In the genomic region with DNA sequence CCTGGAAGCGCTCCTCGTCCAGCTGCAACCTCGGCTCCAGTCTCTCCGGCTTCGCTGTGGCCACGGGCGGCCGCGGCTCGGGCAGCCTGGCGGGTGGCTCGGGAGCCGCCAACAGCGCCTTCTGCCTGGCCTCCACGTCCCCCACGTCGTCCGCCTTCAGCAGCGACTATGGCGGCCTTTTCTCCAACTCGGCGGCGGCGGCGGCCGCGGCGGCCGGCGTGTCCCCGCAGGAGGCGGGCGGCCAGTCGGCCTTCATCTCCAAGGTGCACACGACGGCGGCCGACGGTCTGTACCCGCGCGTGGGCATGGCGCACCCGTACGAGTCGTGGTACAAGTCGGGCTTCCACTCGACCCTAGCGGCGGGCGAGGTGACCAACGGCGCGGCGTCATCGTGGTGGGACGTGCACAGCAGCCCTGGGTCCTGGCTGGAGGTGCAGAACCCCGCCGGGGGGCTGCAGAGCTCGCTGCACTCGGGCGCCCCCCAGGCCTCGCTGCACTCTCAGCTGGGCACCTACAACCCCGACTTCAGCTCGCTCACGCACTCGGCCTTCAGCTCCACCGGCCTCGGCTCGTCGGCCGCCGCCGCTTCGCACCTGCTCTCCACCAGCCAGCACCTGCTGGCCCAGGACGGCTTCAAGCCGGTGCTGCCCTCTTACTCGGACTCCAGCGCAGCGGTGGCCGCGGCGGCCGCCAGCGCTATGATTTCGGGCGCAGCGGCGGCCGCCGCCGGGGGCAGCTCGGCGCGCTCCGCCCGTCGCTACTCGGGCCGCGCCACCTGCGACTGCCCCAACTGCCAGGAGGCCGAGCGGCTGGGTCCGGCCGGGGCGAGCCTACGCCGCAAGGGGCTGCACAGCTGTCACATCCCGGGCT, we compare ENCODE assay signal across 9 mouse cellular contexts. TPM values are rescaled to one million over a fixed set of nuclear protein-coding genes. Genes with fewer than 3 reads are reported as not detected.
DNase-seq lines count a peak whose midpoint lies in the region; ATAC-seq lines count a peak whose summit lies in the region.
"Had no signal": no experiment of that assay in that cellular context is flagged by ENCODE, and none has a peak within 500 bp of the region (broad histone marks: within the 10 kb centered on the region; RNA-seq: fewer than 3 reads in every experiment).

No protein-coding gene starts in this region.

- under 1% methylated on average over 108 of the region's 110 CpGs for WGBS in embryonic facial prominence, embryonic 12.5 days
- WGBS in intestine, embryonic 15.5 days, result under 1% methylated on average over 110 of the region's 110 CpGs
- WGBS in midbrain, embryonic 13.5 days, result under 1% methylated on average over 107 of the region's 110 CpGs

- H3K9me3 ChIP-seq in erythroblast, embryonic 14.5 days (ENCODE audit: control insufficient read depth, low read length), result peaks cover 38% of the 10 kb centered on the region
- no peaks in the 10 kb centered on the region for H3K9me3 ChIP-seq in embryonic facial prominence, embryonic 12.5 days
- no peaks in the 10 kb centered on the region for H3K9me3 ChIP-seq in intestine, embryonic 15.5 days
- H3K9me3 ChIP-seq in midbrain, embryonic 13.5 days, result no peaks in the 10 kb centered on the region

- H3K4me1 ChIP-seq in erythroblast, embryonic 14.5 days (ENCODE audit: control insufficient read depth), result peaks cover 27% of the 10 kb centered on the region
- peaks cover 37% of the 10 kb centered on the region for H3K4me1 ChIP-seq in embryonic facial prominence, embryonic 12.5 days
- H3K4me1 ChIP-seq in intestine, embryonic 15.5 days (replicated peaks), result peaks cover 35% of the 10 kb centered on the region
- H3K4me1 ChIP-seq in midbrain, embryonic 13.5 days (replicated peaks), result peaks cover 56% of the 10 kb centered on the region

- peak overlapping the region; percentile 35 for H3K4me3 ChIP-seq in erythroblast, embryonic 14.5 days (replicated peaks)
- peak overlapping the region; percentile 41 for H3K4me3 ChIP-seq in embryonic facial prominence, embryonic 12.5 days
- peak overlapping the region; percentile 39 for H3K4me3 ChIP-seq in intestine, embryonic 15.5 days (replicated peaks)
- peak overlapping the region; percentile 50 for H3K4me3 ChIP-seq in midbrain, embryonic 13.5 days (replicated peaks)

- H3K27me3 ChIP-seq in erythroblast, embryonic 14.5 days (ENCODE audit: control insufficient read depth), result peaks cover 100% of the 10 kb centered on the region
- H3K27me3 ChIP-seq in embryonic facial prominence, embryonic 12.5 days, result peaks cover 62% of the 10 kb centered on the region
- H3K27me3 ChIP-seq in intestine, embryonic 15.5 days (replicated peaks), result peaks cover 69% of the 10 kb centered on the region
- H3K27me3 ChIP-seq in midbrain, embryonic 13.5 days, result peaks cover 83% of the 10 kb centered on the region

- H3K27ac ChIP-seq in embryonic facial prominence, embryonic 12.5 days, result 0 out of 2 replicates have a peak overlapping the region, but pooled peaks have one; percentile 9
- H3K27ac ChIP-seq in intestine, embryonic 15.5 days, result no peak overlapping the region
- peak overlapping the region; percentile 81 for H3K27ac ChIP-seq in midbrain, embryonic 13.5 days

- peak overlapping the region; percentile 58 for H3K4me2 ChIP-seq in embryonic facial prominence, embryonic 12.5 days (replicated peaks)
- H3K4me2 ChIP-seq in intestine, embryonic 15.5 days (replicated peaks), result peak overlapping the region; percentile 74
- peak overlapping the region; percentile 57 for H3K4me2 ChIP-seq in midbrain, embryonic 13.5 days (replicated peaks)

- H3K9ac ChIP-seq in embryonic facial prominence, embryonic 12.5 days, result peak overlapping the region; percentile 47
- H3K9ac ChIP-seq in intestine, embryonic 15.5 days, result peak overlapping the region; percentile 29; the same call in 1 of the 2 replicates
- H3K9ac ChIP-seq in midbrain, embryonic 13.5 days (replicated peaks), result peak overlapping the region; percentile 68

- ATAC-seq in erythroblast, adult 5-6 weeks (replicated peaks; ENCODE audit: low FRiP score, poor library complexity, severe bottlenecking), result no peak
- peak; percentile 38; the same call in 1 of the 2 replicates for ATAC-seq in embryonic facial prominence, embryonic 12.5 days (ENCODE audit: insufficient number of reproducible peaks, insufficient read depth, low FRiP score, low TSS enrichment)
- ATAC-seq in intestine, embryonic 15.5 days, result peak; percentile 58
- ATAC-seq in midbrain, embryonic 13.5 days, result peak; percentile 22; the same call in 1 of the 2 replicates

- no peaks in the 10 kb centered on the region for H3K36me3 ChIP-seq in erythroblast, embryonic 14.5 days (ENCODE audit: control insufficient read depth)
- H3K36me3 ChIP-seq in embryonic facial prominence, embryonic 12.5 days, result no peaks in the 10 kb centered on the region
- H3K36me3 ChIP-seq in intestine, embryonic 15.5 days, result no peaks in the 10 kb centered on the region
- no peaks in the 10 kb centered on the region for H3K36me3 ChIP-seq in midbrain, embryonic 13.5 days

- peak; percentile 45 to 64 for DNase-seq in B cell, adult 2 months
- DNase-seq in thymus, postnatal 4 days, result peak; percentile 70
- no peak for DNase-seq in urinary bladder, adult 2 months (ENCODE audit: low spot score)

RNA-seq across cellular contexts. Expression of gene Sp9, which starts 1.8 kb away (rescaled TPM):
- not detected in 2 replicates for polyA plus RNA-seq in erythroblast, embryonic 14.5 days (2012)
- not detected in 2 replicates for total RNA-seq in erythroblast, adult 5-6 weeks (2015; ENCODE audit: low replicate concordance)
- total RNA-seq in erythroblast, adult 5-6 weeks (2017; ENCODE audit: low replicate concordance), result 0.51 TPM in 1 of 2 replicates, not detected in the other
- 0.90 and 1.6 TPM in 2 replicates for polyA plus RNA-seq in embryonic facial prominence, embryonic 12.5 days (2016; fragmentation: Nextera tagmentation; extraction: Ambion mirVana)
- polyA plus RNA-seq in intestine, embryonic 15.5 days (2015; fragmentation: Nextera tagmentation; extraction: Ambion mirVana), result not detected in 2 replicates
- polyA plus RNA-seq in midbrain, embryonic 13.5 days (2015; fragmentation: Nextera tagmentation; extraction: Ambion mirVana), result 6.1 and 8.9 TPM in 2 replicates
- polyA plus RNA-seq in urinary bladder, adult 2 months (2012; rRNA removed), result not detected in 2 replicates
- total RNA-seq: heart, adult 18-20 months had no signal

RNA-seq across cellular contexts. Expression of gene Scrn3, which starts 38.9 kb away (rescaled TPM):
- polyA plus RNA-seq in erythroblast, embryonic 14.5 days (2012), result 0.56 and 1.1 TPM in 2 replicates
- total RNA-seq in erythroblast, adult 5-6 weeks (2015; ENCODE audit: low replicate concordance), result 19.2 and 21.1 TPM in 2 replicates
- 32.5 and 33.6 TPM in 2 replicates for total RNA-seq in erythroblast, adult 5-6 weeks (2017; ENCODE audit: low replicate concordance)
- polyA plus RNA-seq in embryonic facial prominence, embryonic 12.5 days (2016; fragmentation: Nextera tagmentation; extraction: Ambion mirVana), result 13.9 and 16.2 TPM in 2 replicates
- polyA plus RNA-seq in intestine, embryonic 15.5 days (2015; fragmentation: Nextera tagmentation; extraction: Ambion mirVana), result 16.4 and 16.7 TPM in 2 replicates
- polyA plus RNA-seq in midbrain, embryonic 13.5 days (2015; fragmentation: Nextera tagmentation; extraction: Ambion mirVana), result 8.1 and 9.6 TPM in 2 replicates
- polyA plus RNA-seq in urinary bladder, adult 2 months (2012; rRNA removed), result 19.1 and 26.2 TPM in 2 replicates

RNA-seq across cellular contexts. Expression of gene Cir1, which starts 39.0 kb away (rescaled TPM):
- polyA plus RNA-seq in erythroblast, embryonic 14.5 days (2012), result 9.0 and 9.7 TPM in 2 replicates
- total RNA-seq in erythroblast, adult 5-6 weeks (2015; ENCODE audit: low replicate concordance), result 57.6 and 67.9 TPM in 2 replicates
- total RNA-seq in erythroblast, adult 5-6 weeks (2017; ENCODE audit: low replicate concordance), result 76.7 and 127 TPM in 2 replicates
- polyA plus RNA-seq in embryonic facial prominence, embryonic 12.5 days (2016; fragmentation: Nextera tagmentation; extraction: Ambion mirVana), result 26.8 and 29.7 TPM in 2 replicates
- 16.5 and 20.6 TPM in 2 replicates for polyA plus RNA-seq in intestine, embryonic 15.5 days (2015; fragmentation: Nextera tagmentation; extraction: Ambion mirVana)
- polyA plus RNA-seq in midbrain, embryonic 13.5 days (2015; fragmentation: Nextera tagmentation; extraction: Ambion mirVana), result 34.0 and 34.8 TPM in 2 replicates
- 21.7 and 23.4 TPM in 2 replicates for polyA plus RNA-seq in urinary bladder, adult 2 months (2012; rRNA removed)

RNA-seq across cellular contexts. Expression of gene Ola1, which starts 54.8 kb away (rescaled TPM):
- 2.8 and 3.4 TPM in 2 replicates for polyA plus RNA-seq in erythroblast, embryonic 14.5 days (2012)
- total RNA-seq in erythroblast, adult 5-6 weeks (2015; ENCODE audit: low replicate concordance), result 31.8 and 31.9 TPM in 2 replicates
- total RNA-seq in erythroblast, adult 5-6 weeks (2017; ENCODE audit: low replicate concordance), result 23.3 and 27.5 TPM in 2 replicates
- polyA plus RNA-seq in embryonic facial prominence, embryonic 12.5 days (2016; fragmentation: Nextera tagmentation; extraction: Ambion mirVana), result 106 and 108 TPM in 2 replicates
- 84.7 and 98.7 TPM in 2 replicates for polyA plus RNA-seq in intestine, embryonic 15.5 days (2015; fragmentation: Nextera tagmentation; extraction: Ambion mirVana)
- polyA plus RNA-seq in midbrain, embryonic 13.5 days (2015; fragmentation: Nextera tagmentation; extraction: Ambion mirVana), result 80.9 and 96.4 TPM in 2 replicates
- 36.2 and 37.9 TPM in 2 replicates for polyA plus RNA-seq in urinary bladder, adult 2 months (2012; rRNA removed)
